Mouse (Mus musculus) ovary, postnatal 36 days (tissue): ENCODE results near the gene Mrpl38.
A peak's percentile ranks its signal among the peaks of the same experiment; 100 is the strongest.
"Not testable (repeated sequence)": the region's sequence is repeated elsewhere in the genome, so short reads cannot be mapped to it uniquely, and the experiment has no call there.

Source experiments
- DNase-seq: peaks from one replicate; pipeline ENCODE4 v3.0.0; 2022; ENCODE audit warnings: low spot score, mixed read lengths

Gene Mrpl38

GRCm38 (mm10) chr11:116143468-116143867 lies 4.8 kb upstream of the Mrpl38 start:
- DNase-seq = no peak

- DNase-seq = no peak
Observed at GRCm38 (mm10) chr11:116142211-116142991, 3.7 kb upstream of the Mrpl38 start.

- DNase-seq = no peak
Observed at GRCm38 (mm10) chr11:116138096-116138467, 586 bp downstream of the Mrpl38 start.

- no peak for DNase-seq
Observed at GRCm38 (mm10) chr11:116134171-116134570, 4.5 kb downstream of the Mrpl38 start.

GRCm38 (mm10) chr11:116133497-116133896 lies 5.2 kb downstream of the Mrpl38 start:
- no peak for DNase-seq

GRCm38 (mm10) chr11:116132366-116133333 lies 6.0 kb downstream of the Mrpl38 start:
- no peak for DNase-seq

GRCm38 (mm10) chr11:116131349-116132170 lies 7.1 kb downstream of the Mrpl38 start:
- DNase-seq = no peak

GRCm38 (mm10) chr11:116130488-116131205 lies 8.0 kb downstream of the Mrpl38 start, which contains the start of gene Trim65:
Gene Trim65 (minus strand): TSS chr11:116131128.
- peak; percentile 90 for DNase-seq

GRCm38 (mm10) chr11:116129993-116130487 lies 8.6 kb downstream of the Mrpl38 start:
- DNase-seq = no peak

- no peak for DNase-seq
Observed at GRCm38 (mm10) chr11:116129091-116129790, 9.4 kb downstream of the Mrpl38 start.

GRCm38 (mm10) chr11:116127986-116128385 lies 10.7 kb downstream of the Mrpl38 start:
- no peak for DNase-seq

GRCm38 (mm10) chr11:116127156-116127980 lies 11.3 kb downstream of the Mrpl38 start, which contains the start of gene Trim47:
Gene Trim47 (minus strand): TSS chr11:116127210.
- DNase-seq = peak; percentile 88

- no peak for DNase-seq
Observed at GRCm38 (mm10) chr11:116126261-116126660, 12.4 kb downstream of the Mrpl38 start.

- DNase-seq = not testable (repeated sequence)
Observed at GRCm38 (mm10) chr11:116121731-116122245, 16.9 kb downstream of the Mrpl38 start.

- DNase-seq = no peak
Observed at GRCm38 (mm10) chr11:116117819-116118218, 20.8 kb downstream of the Mrpl38 start.

GRCm38 (mm10) chr11:116117241-116117640 lies 21.4 kb downstream of the Mrpl38 start:
- DNase-seq = no peak

GRCm38 (mm10) chr11:116111611-116112203 lies 27.0 kb downstream of the Mrpl38 start:
- DNase-seq = no peak

GRCm38 (mm10) chr11:116111067-116111466 lies 27.6 kb downstream of the Mrpl38 start:
- DNase-seq = no peak

- no peak for DNase-seq
Observed at GRCm38 (mm10) chr11:116110540-116110939, 28.1 kb downstream of the Mrpl38 start.
